Mouse (Mus musculus) stomach, postnatal 0 days (tissue): Measurements from ENCODE around the gene Ggta1. TPM values are rescaled to one million over a fixed set of nuclear protein-coding genes. Genes with fewer than 3 reads are reported as not detected.
A peak's percentile ranks its signal among the peaks of the same experiment; 100 is the strongest.

Experiments
- ATAC-seq: fragments of 200-750 bp; cut with Nextera tagmentation; 2 replicates; pipeline ENCODE4 v1.8.0; 2017; ENCODE audit not compliant: low FRiP score, low TSS enrichment
- DNase-seq: peaks from one replicate; pipeline ENCODE4 v3.0.0-alpha.2; 2016; ENCODE audit warnings: low spot score
- H3K27ac ChIP-seq: fragments of 300-500 bp; sonication (generic); replicated peaks from 2 replicates; pipeline ENCODE4 v1.5.1; 2014; ENCODE audit warnings: mild to moderate bottlenecking, control low read depth
- H3K27me3 ChIP-seq: fragments of 300-500 bp; sonication (generic); 2 replicates; pipeline ENCODE4 v1.6.1; 2014; ENCODE audit warnings: low read length; ENCODE audit not compliant: control insufficient read depth, insufficient read depth
- H3K36me3 ChIP-seq: fragments of 300-500 bp; sonication (generic); 2 replicates; pipeline ENCODE4 v1.6.1; 2014; ENCODE audit warnings: low read length, mixed read lengths; ENCODE audit not compliant: control insufficient read depth, insufficient read depth
- H3K4me1 ChIP-seq: fragments of 300-500 bp; sonication (generic); replicated peaks from 2 replicates; pipeline ENCODE4 v1.6.1; 2014; ENCODE audit warnings: antibody characterized with exemption; ENCODE audit not compliant: control insufficient read depth, insufficient read depth
- H3K4me2 ChIP-seq: fragments of 300-500 bp; sonication (generic); replicated peaks from 2 replicates; pipeline ENCODE4 v1.6.1; 2014; ENCODE audit warnings: low read depth, mild to moderate bottlenecking, control low read depth, moderate library complexity
- H3K4me3 ChIP-seq: fragments of 300-500 bp; sonication (generic); 2 replicates; pipeline ENCODE4 v1.5.1; 2014; ENCODE audit warnings: low read depth, low read length, control low read depth
- H3K9ac ChIP-seq: fragments of 300-500 bp; sonication (generic); 2 replicates; pipeline ENCODE4 v1.6.1; 2014; ENCODE audit warnings: mild to moderate bottlenecking, low read length, control low read depth, mixed read lengths
- H3K9me3 ChIP-seq: fragments of 300-500 bp; sonication (generic); 2 replicates; pipeline ENCODE4 v1.6.1; 2016; ENCODE audit warnings: low read length; ENCODE audit not compliant: control insufficient read depth
- CTCF ChIP-seq: IDR thresholded peaks from 2 replicates; pipeline ENCODE4 v1.5.1; 2016; ENCODE audit warnings: antibody characterized with exemption, low read depth, mild to moderate bottlenecking, moderate library complexity
- EP300 ChIP-seq: optimal IDR thresholded peaks from 2 replicates; pipeline ENCODE3; 2016; ENCODE audit warnings: antibody characterized with exemption
- WGBS: fragments of 180-500 bp; shearing (Covaris S2); extraction: QIAGEN DNeasy Blood & Tissue Kit; methylation state at CpG from one replicate; pipeline ENCODE4 v1.1.7; 2014; 5-methylcytosine and 5-hydroxymethylcytosine counted together
- polyA plus RNA-seq: library from polyadenylated mRNA; unstranded; fragments of >200 nt; fragmentation: Nextera tagmentation; extraction: Ambion mirVana; gene quantifications from 2 replicates; pipeline ENCODE4 v1.2.1, GENCODE M21; 2015

Ggta1 gene
- polyA plus RNA-seq, result 10.7 and 11.5 TPM in 2 replicates

GRCm38 (mm10) chr2:35462791-35463281 is at the start of gene Ggta1:
Ggta1 (minus strand) TSS chr2:35463231.
- Histone ChIP-seq H3K4me1 (0 out of 2 replicates have a peak, but pooled peaks cover 4% of the 10 kb centered on the region), H3K4me2 (peak within 1 kb of the TSS; percentile 82), H3K9ac (peak within 1 kb of the TSS; percentile 70), H3K27me3 (no peaks in the 10 kb centered on the region), H3K4me3 (peak within 1 kb of the TSS; percentile 50), H3K27ac (peak within 1 kb of the TSS; percentile 83), H3K9me3 (no peaks in the 10 kb centered on the region), H3K36me3 (no peaks in the 10 kb centered on the region)
- DNase-seq, result no peak
- WGBS, result 25% methylated on average over 7 of the region's 7 CpGs
- no peak for TF ChIP-seq EP300
- TF ChIP-seq CTCF, result no peak
- no peak for ATAC-seq

DNA sequence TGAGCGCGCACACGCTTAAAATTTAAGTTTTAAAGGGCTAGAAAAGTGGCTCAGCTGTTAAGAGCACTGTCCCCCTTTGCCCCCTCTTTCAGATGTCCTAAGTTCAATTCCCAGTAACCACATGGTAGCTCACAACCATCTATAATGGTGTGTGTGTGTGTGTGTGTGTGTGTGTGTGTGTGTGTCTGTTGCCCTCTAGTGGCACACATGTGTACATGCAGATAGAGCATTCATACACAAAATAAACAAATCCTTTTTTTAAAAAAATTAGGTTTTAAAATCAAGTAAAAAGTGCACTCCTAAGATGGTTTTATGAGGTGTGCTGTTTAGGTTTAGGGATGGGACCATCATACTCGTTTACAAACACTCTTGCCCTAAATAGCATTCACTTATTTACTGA is 49.2 kb upstream of the Ggta1 start:
- Histone ChIP-seq H3K9ac (no peak overlapping the region), H3K4me1 (peaks cover 12% of the 10 kb centered on the region; the same call in 1 of the 2 replicates), H3K4me2 (no peak overlapping the region), H3K9me3 (no peaks in the 10 kb centered on the region), H3K27me3 (no peaks in the 10 kb centered on the region), H3K36me3 (no peaks in the 10 kb centered on the region), H3K4me3 (no peak overlapping the region), H3K27ac (no peak overlapping the region)
- DNase-seq (no peak), ATAC-seq (no peak)
- TF ChIP-seq CTCF (peak; percentile 67), EP300 (no peak)
- 97% methylated on average over 4 of the region's 4 CpGs for WGBS

- Histone ChIP-seq H3K4me3 (no peak overlapping the region), H3K4me2 (no peak overlapping the region), H3K27ac (no peak overlapping the region), H3K27me3 (no peaks in the 10 kb centered on the region), H3K9me3 (no peaks in the 10 kb centered on the region), H3K9ac (no peak overlapping the region), H3K4me1 (peaks cover 16% of the 10 kb centered on the region; the same call in 1 of the 2 replicates), H3K36me3 (no peaks in the 10 kb centered on the region)
- WGBS, result 12% methylated on average over 1 of the region's 1 CpGs
- TF ChIP-seq CTCF (no peak), EP300 (no peak)
- ATAC-seq (peak; percentile 36; the same call in 1 of the 2 replicates), DNase-seq (no peak)
Observed at GRCm38 (mm10) chr2:35510920-35511319, 47.9 kb upstream of the Ggta1 start.

DNA sequence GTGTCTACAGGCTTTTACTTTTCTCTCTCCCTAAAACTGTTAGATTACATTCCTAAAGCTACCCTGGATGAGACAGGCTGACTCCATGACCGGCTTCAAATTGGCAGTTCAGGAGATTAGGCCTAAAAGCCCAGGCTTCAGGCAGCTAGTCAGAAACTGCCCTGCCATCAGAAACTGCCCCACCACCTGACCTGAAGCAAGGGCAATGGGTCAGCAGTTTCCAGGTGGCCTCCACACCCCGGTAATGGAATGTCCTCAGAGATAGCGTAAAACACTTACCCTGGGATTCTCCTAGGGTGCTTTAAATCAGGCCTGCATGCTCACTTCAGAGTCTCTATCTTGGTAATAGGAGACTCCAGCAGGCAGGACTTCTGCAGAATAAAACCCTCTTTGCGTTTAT is 46.9 kb upstream of the Ggta1 start:
- DNase-seq (no peak), ATAC-seq (no peak)
- H3K27ac ChIP-seq, result peak overlapping the region; percentile 30; the same call in 1 of the 2 replicates
- H3K9me3 ChIP-seq, result no peaks in the 10 kb centered on the region
- H3K9ac ChIP-seq, result no peak overlapping the region
- TF ChIP-seq CTCF, result no peak
- TF ChIP-seq EP300, result no peak
- H3K4me3 ChIP-seq, result no peak overlapping the region
- no peaks in the 10 kb centered on the region for H3K27me3 ChIP-seq
- no peak overlapping the region for H3K4me2 ChIP-seq
- 37% methylated on average over 4 of the region's 4 CpGs for WGBS
- peaks cover 16% of the 10 kb centered on the region; the same call in 1 of the 2 replicates for H3K4me1 ChIP-seq
- H3K36me3 ChIP-seq, result no peaks in the 10 kb centered on the region

GRCm38 (mm10) chr2:35509343-35509667 is 46.3 kb upstream of the Ggta1 start:
- no peak for TF ChIP-seq CTCF
- no peak overlapping the region for H3K9ac ChIP-seq
- peak overlapping the region; percentile 75; the same call in 1 of the 2 replicates for H3K27ac ChIP-seq
- 0 out of 2 replicates have a peak, but pooled peaks have one; percentile 25 for ATAC-seq
- 29% methylated on average over 6 of the region's 6 CpGs for WGBS
- no peak overlapping the region for H3K4me3 ChIP-seq
- no peaks in the 10 kb centered on the region for H3K27me3 ChIP-seq
- H3K4me1 ChIP-seq, result peaks cover 16% of the 10 kb centered on the region; the same call in 1 of the 2 replicates
- no peaks in the 10 kb centered on the region for H3K9me3 ChIP-seq
- no peaks in the 10 kb centered on the region for H3K36me3 ChIP-seq
- no peak overlapping the region for H3K4me2 ChIP-seq
- no peak for DNase-seq

- 17% methylated on average over 10 of the region's 10 CpGs for WGBS
- no peak overlapping the region for H3K4me3 ChIP-seq
- peak overlapping the region; percentile 75 for H3K27ac ChIP-seq
- DNase-seq, result peak; percentile 43
- no peak overlapping the region for H3K4me2 ChIP-seq
- H3K9me3 ChIP-seq, result no peaks in the 10 kb centered on the region
- peaks cover 13% of the 10 kb centered on the region; the same call in 1 of the 2 replicates for H3K4me1 ChIP-seq
- no peaks in the 10 kb centered on the region for H3K27me3 ChIP-seq
- no peak for TF ChIP-seq EP300
- TF ChIP-seq CTCF, result no peak
- H3K36me3 ChIP-seq, result no peaks in the 10 kb centered on the region
- no peak for ATAC-seq
- H3K9ac ChIP-seq, result no peak overlapping the region
Observed at GRCm38 (mm10) chr2:35508597-35509342, 45.7 kb upstream of the Ggta1 start.
